Mouse (Mus musculus) lung, embryonic 16.5 days (tissue): ENCODE results near the gene Scin. TPM values are rescaled to one million over a fixed set of nuclear protein-coding genes. Genes with fewer than 3 reads are reported as not detected.

Experiments used
- ATAC-seq: fragments of 200-750 bp; cut with Nextera tagmentation; 2 replicates; pipeline ENCODE4 v1.8.0; 2017; ENCODE audit warnings: low read depth, mild to moderate bottlenecking, moderate library complexity
- H3K27ac ChIP-seq: fragments of 300-500 bp; sonication (generic); 2 replicates; pipeline ENCODE4 v1.5.1; 2014; ENCODE audit warnings: mild to moderate bottlenecking, control low read depth, low read length
- H3K27me3 ChIP-seq: fragments of 300-500 bp; sonication (generic); 2 replicates; pipeline ENCODE4 v1.6.1; 2014; ENCODE audit warnings: low read depth, low read length, mixed read lengths; ENCODE audit not compliant: control insufficient read depth, insufficient read depth
- H3K36me3 ChIP-seq: fragments of 300-500 bp; sonication (generic); 2 replicates; pipeline ENCODE4 v1.6.1; 2014; ENCODE audit warnings: low read length; ENCODE audit not compliant: control insufficient read depth, insufficient read depth
- H3K4me1 ChIP-seq: fragments of 300-500 bp; sonication (generic); replicated peaks from 2 replicates; pipeline ENCODE4 v1.6.1; 2014; ENCODE audit warnings: low read length, mixed read lengths; ENCODE audit not compliant: control insufficient read depth, insufficient read depth
- H3K4me2 ChIP-seq: fragments of 300-500 bp; sonication (generic); 2 replicates; pipeline ENCODE4 v1.6.1; 2014; ENCODE audit warnings: low read depth, low read length, control low read depth
- H3K4me3 ChIP-seq: fragments of 300-500 bp; sonication (generic); 2 replicates; pipeline ENCODE4 v1.5.1; 2014; ENCODE audit warnings: mild to moderate bottlenecking, low read length, control low read depth
- H3K9ac ChIP-seq: fragments of 300-500 bp; sonication (generic); 2 replicates; pipeline ENCODE4 v1.6.1; 2014; ENCODE audit warnings: low read length, control low read depth
- H3K9me3 ChIP-seq: fragments of 300-500 bp; sonication (generic); 2 replicates; pipeline ENCODE4 v1.6.1; 2016; ENCODE audit warnings: low read length; ENCODE audit not compliant: control insufficient read depth
- WGBS: fragments of 180-500 bp; shearing (Covaris S2); extraction: QIAGEN DNeasy Blood & Tissue Kit; methylation state at CpG from one replicate; pipeline ENCODE4 v1.1.7; 2014; 5-methylcytosine and 5-hydroxymethylcytosine counted together
- polyA plus RNA-seq: library from polyadenylated mRNA; unstranded; fragments of >200 nt; fragmentation: Nextera tagmentation; extraction: Ambion mirVana; gene quantifications from 2 replicates; pipeline ENCODE4 v1.2.1, GENCODE M21; 2015

The Scin gene
- polyA plus RNA-seq, 1 experiment from 2014 or later: 0.69 TPM

DNA sequence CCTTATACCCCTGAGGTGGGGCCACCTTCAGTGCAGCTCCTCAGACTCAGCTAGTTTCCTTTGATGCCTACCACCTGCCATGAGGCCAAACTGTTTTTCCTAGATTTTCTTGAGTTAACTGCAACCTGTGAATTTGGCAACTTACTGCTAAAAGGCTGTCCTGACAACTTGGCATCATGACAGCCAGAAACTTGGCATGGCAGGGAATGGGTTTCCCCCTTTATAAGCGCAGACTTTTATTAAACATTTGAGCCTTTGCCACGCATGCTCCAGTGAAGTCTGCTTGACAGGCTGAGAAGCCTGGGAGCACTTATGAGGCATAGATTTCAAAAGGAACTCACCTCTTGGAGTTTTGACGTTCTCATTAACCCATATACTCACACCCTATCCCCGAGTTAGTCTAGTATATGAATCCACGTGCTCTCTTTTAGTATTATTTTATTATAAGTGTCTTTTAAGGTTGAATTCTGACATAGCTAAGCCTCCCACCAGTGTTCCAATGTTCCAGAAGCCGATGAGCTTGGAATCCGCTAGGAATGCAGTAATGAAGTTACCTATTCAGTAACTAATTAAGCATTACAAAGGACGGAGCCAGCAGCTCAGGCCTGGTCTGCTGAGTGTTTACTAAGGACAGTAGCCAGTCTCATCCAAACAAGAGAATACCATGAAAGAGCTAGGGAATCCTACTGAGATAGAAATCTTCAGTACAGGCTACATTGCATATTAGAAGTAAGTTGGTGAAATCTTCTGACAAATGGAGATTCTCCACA lies 90.0 kb downstream of the Scin start:
- Histone ChIP-seq H3K9ac (no peak overlapping the region), H3K4me1 (no peaks in the 10 kb centered on the region), H3K9me3 (no peaks in the 10 kb centered on the region), H3K4me3 (no peak overlapping the region), H3K27ac (no peak overlapping the region), H3K27me3 (no peaks in the 10 kb centered on the region), H3K36me3 (no peaks in the 10 kb centered on the region), H3K4me2 (no peak overlapping the region)
- ATAC-seq: no peak
- WGBS: 81% methylated on average over 8 of the region's 8 CpGs

DNA sequence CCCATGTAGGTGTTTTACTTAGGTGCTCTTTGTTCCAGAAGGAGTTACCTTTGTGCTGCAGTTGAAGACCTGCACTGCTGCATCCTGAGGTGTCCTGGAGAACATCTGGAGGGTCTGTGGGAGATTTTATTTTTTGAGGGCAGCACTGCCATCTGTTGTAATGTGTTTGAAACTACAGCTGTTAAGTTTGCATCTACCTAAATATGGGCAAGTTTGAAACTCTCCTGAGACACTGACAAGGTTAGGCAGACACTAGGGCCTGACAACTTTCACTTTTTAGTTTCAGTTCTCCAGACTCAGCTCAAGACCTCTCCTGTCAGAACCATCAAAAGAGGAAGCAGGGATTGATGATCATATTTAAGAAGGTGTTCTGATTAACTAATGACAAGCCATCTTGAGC lies 94.0 kb downstream of the Scin start:
- Histone ChIP-seq H3K27ac (no peak overlapping the region), H3K4me3 (no peak overlapping the region), H3K9me3 (no peaks in the 10 kb centered on the region), H3K4me2 (no peak overlapping the region), H3K9ac (no peak overlapping the region), H3K4me1 (no peaks in the 10 kb centered on the region; the same call in 1 of the 2 replicates), H3K27me3 (no peaks in the 10 kb centered on the region), H3K36me3 (no peaks in the 10 kb centered on the region)
- ATAC-seq: no peak

DNA sequence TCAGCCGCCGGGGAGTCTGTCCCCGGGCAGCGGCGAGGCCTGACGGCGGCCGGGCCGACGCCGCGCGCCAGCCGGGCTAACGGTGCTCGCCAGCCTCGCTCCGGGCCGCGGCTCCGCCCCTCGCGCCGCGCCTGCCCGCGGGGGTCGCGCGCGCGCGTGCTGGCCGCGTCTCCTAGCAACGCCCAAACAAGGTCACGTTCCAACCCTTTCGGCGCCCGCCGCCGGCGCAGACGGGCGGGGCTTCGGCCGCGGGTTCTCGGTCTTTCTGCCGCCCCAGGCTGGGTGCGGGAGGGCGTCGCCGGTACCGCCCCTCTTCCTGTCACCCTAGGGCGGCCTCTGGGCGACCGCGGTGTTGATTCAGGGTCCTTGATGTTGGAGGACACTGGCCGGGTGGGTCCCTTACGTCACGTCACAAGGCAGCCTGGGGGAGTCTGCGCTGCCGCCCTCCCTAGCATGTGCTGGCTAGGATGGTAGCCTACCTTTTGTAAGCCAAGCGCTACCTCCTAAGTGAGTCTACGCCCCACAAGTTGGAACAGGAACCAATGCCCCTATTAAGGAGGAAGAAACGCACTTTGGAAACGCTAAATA lies 96.1 kb downstream of the Scin start, which contains the start of gene Arl4a:
TSS of gene Arl4a (minus strand) at position 150 of the 588 bp plus-strand sequence.
- Histone ChIP-seq H3K27ac (peak within 1 kb of the TSS; percentile 80), H3K4me1 (no peaks in the 10 kb centered on the region; the same call in 1 of the 2 replicates), H3K27me3 (no peaks in the 10 kb centered on the region), H3K36me3 (no peaks in the 10 kb centered on the region), H3K4me3 (peak within 1 kb of the TSS; percentile 84), H3K9ac (peak within 1 kb of the TSS; percentile 80), H3K4me2 (peak within 1 kb of the TSS; percentile 84), H3K9me3 (no peaks in the 10 kb centered on the region)
- ATAC-seq: peak; percentile 91
- WGBS: under 1% methylated on average over 59 of the region's 68 CpGs

DNA sequence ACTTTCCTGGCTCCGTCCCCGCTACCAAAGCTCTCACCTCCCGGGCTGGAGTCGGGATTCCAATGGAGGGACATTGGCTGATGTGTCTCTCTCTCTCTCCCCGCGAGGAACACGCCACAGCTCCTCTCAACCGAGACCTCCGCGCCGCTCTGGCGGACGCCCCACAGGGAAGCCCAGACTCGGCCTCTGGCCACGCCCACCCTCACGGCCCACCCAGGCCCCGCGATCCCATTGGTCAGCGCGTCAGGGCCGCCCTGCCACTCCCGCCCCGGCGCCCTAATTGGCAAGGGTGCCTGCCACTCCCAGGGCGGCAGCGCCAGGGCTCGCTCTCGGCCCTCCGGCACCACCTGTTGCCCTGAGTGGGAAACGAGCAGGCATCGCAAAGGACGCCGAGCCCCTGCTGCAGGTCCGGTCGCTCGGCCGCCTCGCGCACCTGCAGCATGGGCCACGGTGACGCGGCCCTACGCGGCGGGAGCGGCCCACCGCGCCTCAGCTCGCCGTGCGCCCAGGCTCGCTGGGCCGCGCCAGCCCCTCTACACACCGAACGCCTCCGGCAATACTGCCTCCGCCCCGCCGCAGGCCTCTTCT lies 96.7 kb downstream of the Scin start:
- ATAC-seq: peak; percentile 98
- no peaks in the 10 kb centered on the region for H3K27me3 ChIP-seq
- H3K4me2 ChIP-seq: peak overlapping the region; percentile 84
- no peaks in the 10 kb centered on the region for H3K36me3 ChIP-seq
- 0% methylated on average over 36 of the region's 60 CpGs for WGBS
- peak overlapping the region; percentile 80 for H3K9ac ChIP-seq
- peak overlapping the region; percentile 80 for H3K27ac ChIP-seq
- H3K4me1 ChIP-seq: no peaks in the 10 kb centered on the region; the same call in 1 of the 2 replicates
- peak overlapping the region; percentile 84 for H3K4me3 ChIP-seq
- H3K9me3 ChIP-seq: no peaks in the 10 kb centered on the region

DNA sequence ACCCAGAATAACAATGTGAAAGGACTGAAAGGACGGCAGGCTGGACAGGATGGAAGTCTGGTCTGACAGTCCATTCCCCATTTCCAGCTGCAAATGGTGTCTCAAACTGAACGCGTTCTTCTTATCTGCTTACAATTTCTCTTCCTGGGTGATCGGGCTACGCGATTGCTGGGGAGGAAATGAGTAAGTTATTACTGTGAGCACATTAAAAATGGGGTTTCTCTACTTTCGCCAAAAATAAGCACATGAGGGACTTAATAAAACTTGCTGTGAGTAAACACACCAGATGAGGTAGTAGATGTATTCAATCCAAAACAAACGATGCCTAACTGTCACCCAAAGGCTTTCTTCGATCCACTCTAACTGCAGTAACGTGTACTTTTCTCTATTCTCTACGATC lies 97.4 kb downstream of the Scin start:
- no peak for ATAC-seq
- under 1% methylated on average over 11 of the region's 11 CpGs for WGBS
- no peaks in the 10 kb centered on the region for H3K36me3 ChIP-seq

DNA sequence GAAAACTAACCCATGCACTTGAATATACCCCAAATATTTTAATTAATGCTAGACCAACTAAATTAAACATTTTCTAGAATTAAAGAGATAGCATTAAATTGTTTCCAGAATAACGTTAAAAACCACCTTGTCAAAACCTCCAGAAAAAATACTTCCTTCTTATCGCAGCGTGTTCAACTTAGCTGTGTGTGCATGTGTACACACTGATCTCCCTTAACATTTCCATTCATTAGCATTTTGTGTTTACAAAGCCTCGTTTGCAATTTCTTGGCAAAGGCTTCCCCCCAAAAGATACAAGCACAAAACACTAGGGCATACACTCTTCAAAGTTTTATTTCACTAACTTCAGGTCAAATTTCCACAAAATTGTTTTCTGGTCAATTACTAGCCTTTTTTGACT lies 98.5 kb downstream of the Scin start:
- 59% methylated on average over 4 of the region's 4 CpGs for WGBS
- no peak overlapping the region for H3K9ac ChIP-seq
- ATAC-seq: no peak
- H3K27ac ChIP-seq: no peak overlapping the region
- peak overlapping the region; percentile 84; the same call in 1 of the 2 replicates for H3K4me3 ChIP-seq
- H3K36me3 ChIP-seq: no peaks in the 10 kb centered on the region
- 0 out of 2 replicates have a peak overlapping the region, but pooled peaks have one; percentile 69 for H3K4me2 ChIP-seq
- no peaks in the 10 kb centered on the region for H3K9me3 ChIP-seq
- no peaks in the 10 kb centered on the region; the same call in 1 of the 2 replicates for H3K4me1 ChIP-seq
- no peaks in the 10 kb centered on the region for H3K27me3 ChIP-seq

More for the DNA sequence above, 97.4 kb downstream of the Scin start:
- peak overlapping the region; percentile 84 for H3K4me3 ChIP-seq
- H3K4me1 ChIP-seq: no peaks in the 10 kb centered on the region; the same call in 1 of the 2 replicates
- H3K9me3 ChIP-seq: no peaks in the 10 kb centered on the region
- peak overlapping the region; percentile 69 for H3K4me2 ChIP-seq
- peak overlapping the region; percentile 80 for H3K9ac ChIP-seq
- H3K27ac ChIP-seq: peak overlapping the region; percentile 67
- no peaks in the 10 kb centered on the region for H3K27me3 ChIP-seq

DNA sequence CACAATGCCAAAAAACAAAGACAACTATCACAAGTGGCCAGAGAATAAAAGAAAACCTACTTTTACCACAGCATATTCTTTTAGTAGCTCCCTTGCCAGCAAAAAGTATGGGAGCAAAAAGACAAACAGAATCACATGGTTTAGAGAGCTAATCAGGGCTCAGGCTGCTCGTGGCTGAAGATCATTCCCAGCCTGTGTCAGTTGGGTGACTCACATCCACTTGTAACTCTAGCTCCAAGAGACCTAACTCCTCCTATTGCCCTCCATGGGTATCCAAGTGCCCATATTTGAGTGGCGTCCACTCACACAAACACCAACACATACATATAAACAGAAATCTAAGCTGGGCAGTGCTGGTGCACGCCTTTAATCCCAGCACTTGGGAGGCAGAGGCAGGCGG lies 104.8 kb downstream of the Scin start:
- H3K9me3 ChIP-seq: no peaks in the 10 kb centered on the region
- H3K9ac ChIP-seq: no peak overlapping the region
- H3K36me3 ChIP-seq: no peaks in the 10 kb centered on the region
- no peaks in the 10 kb centered on the region for H3K27me3 ChIP-seq
- no peak overlapping the region for H3K4me3 ChIP-seq
- no peak overlapping the region for H3K4me2 ChIP-seq
- no peak overlapping the region for H3K27ac ChIP-seq
- WGBS: 70% methylated on average over 4 of the region's 4 CpGs
- H3K4me1 ChIP-seq: no peaks in the 10 kb centered on the region
- no peak for ATAC-seq

DNA sequence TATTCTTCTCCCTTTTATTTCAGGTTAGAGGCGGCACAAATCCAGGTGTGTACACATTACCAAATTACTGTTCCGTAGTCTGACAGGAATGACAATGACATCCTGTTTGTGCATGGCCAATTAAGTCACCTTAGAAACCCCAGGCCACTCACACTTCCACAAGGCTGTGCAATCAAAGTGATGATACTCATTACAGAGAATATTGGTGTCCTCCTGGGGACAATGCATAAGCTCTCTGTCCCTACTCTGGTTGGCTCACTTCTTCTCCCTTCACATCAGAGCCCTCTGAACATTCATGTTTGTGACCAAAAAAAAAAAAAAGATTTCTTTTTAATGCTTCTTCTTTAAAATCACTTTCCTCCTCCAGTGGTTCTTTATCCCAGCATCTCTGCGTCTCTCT lies 106.2 kb downstream of the Scin start:
- no peaks in the 10 kb centered on the region for H3K27me3 ChIP-seq
- no peaks in the 10 kb centered on the region for H3K36me3 ChIP-seq
- H3K27ac ChIP-seq: no peak overlapping the region
- H3K4me3 ChIP-seq: no peak overlapping the region
- H3K9me3 ChIP-seq: no peaks in the 10 kb centered on the region
- no peaks in the 10 kb centered on the region for H3K4me1 ChIP-seq
- H3K9ac ChIP-seq: no peak overlapping the region
- H3K4me2 ChIP-seq: no peak overlapping the region
- no peak for ATAC-seq
- WGBS: 79% methylated on average over 3 of the region's 3 CpGs

DNA sequence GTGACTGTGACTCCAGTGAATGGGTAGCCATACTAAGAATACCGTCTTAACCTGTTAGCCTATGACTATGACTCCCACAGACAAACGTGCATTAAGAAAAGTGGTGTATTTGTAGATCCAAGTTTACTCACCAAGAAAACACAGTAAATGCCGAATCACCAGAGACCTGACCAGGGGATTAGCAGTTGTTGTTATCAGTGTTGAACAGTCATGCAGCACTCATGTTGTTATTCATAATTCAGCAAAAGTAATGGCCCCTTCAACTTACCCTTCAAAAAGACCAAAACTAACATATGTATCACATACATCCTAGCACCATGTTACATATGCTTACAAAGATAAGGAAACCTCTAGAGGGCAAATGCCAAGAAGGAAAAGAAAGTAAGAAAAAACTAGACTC lies 106.6 kb downstream of the Scin start:
- Histone ChIP-seq H3K9me3 (no peaks in the 10 kb centered on the region), H3K4me1 (no peaks in the 10 kb centered on the region), H3K27ac (no peak overlapping the region), H3K36me3 (no peaks in the 10 kb centered on the region), H3K4me3 (no peak overlapping the region), H3K9ac (no peak overlapping the region), H3K4me2 (no peak overlapping the region), H3K27me3 (no peaks in the 10 kb centered on the region)
- WGBS: 57% methylated on average over 3 of the region's 3 CpGs
- no peak for ATAC-seq
